Mouse (Mus musculus): Measurements from ENCODE around the gene Tubb2a. TPM values are rescaled to one million over a fixed set of nuclear protein-coding genes. Genes with fewer than 3 reads are reported as not detected.

Gene Tubb2a
- polyA plus RNA-seq, 1 experiment = 550 TPM

GRCm38 (mm10) chr13:34037172-34038055, 40.4 kb downstream of the Tubb2a start, which contains the start of gene Bphl:
Gene Bphl (plus strand): TSS chr13:34037597.
- peak within 1 kb of the TSS; percentile 94 for H3K4me2 ChIP-seq (ENCODE audit: low read depth)
- H3ac ChIP-seq (ENCODE audit: control insufficient read depth, insufficient read length) = peak within 1 kb of the TSS; percentile 28
- peak within 1 kb of the TSS; percentile 53 for H3K4me3 ChIP-seq
- peaks cover 3% of the 10 kb centered on the region for H3K36me3 ChIP-seq (ENCODE audit: control insufficient read depth, insufficient read depth)
- no peaks in the 10 kb centered on the region for H3K27me3 ChIP-seq (ENCODE audit: control insufficient read depth, insufficient read depth, insufficient read length)
- peak; percentile 96 for TF ChIP-seq POLR2A (IDR thresholded peaks at IDR 0.05; ENCODE audit: insufficient read length, low read depth)
- peak; percentile 93 for TF ChIP-seq POLR2AphosphoS2 (IDR thresholded peaks at IDR 0.05; ENCODE audit: insufficient read length, low read depth)
- TF ChIP-seq MAX (IDR thresholded peaks at IDR 0.05; ENCODE audit: low read depth) = no peak
- peaks cover 6% of the 10 kb centered on the region for H3K79me2 ChIP-seq (ENCODE audit: control insufficient read depth, insufficient read depth)

DNA sequence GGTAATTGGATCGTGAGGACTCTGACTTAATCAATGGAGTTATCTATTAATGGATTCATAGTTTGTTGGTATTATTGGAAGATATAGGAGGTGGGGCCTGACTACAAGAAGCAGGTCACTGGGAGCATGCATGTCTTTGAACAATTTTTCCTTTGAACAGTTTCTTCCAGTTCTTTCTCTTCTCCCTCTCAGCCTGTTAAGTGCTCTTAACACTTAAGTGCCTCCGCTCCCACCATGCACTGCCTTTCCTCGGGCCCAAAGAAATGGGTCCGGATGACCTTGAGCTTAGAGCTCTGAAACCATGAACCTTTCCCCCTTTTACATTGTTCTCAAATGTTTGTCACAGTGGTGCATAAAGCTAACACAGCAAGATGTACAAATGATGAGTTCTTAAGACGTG, 41.1 kb downstream of the Tubb2a start:
- no peak for TF ChIP-seq MYOG (IDR thresholded peaks at IDR 0.05; ENCODE audit: control insufficient read depth in 1 of 3, insufficient read depth in 1 of 3, insufficient read length in 2 of 3, low read depth in 2 of 3)
- TF ChIP-seq REST (IDR thresholded peaks at IDR 0.05; ENCODE audit: insufficient read depth, insufficient read length) = no peak
- TF ChIP-seq MYOD1 (IDR thresholded peaks at IDR 0.05; ENCODE audit: control insufficient read depth in 1 of 3, insufficient read length in 2 of 3, low read depth in 2 of 3) = no peak
- TF ChIP-seq TCF12 (IDR thresholded peaks at IDR 0.05; ENCODE audit: insufficient read depth, poor library complexity, severe bottlenecking) = no peak
- TF ChIP-seq POLR2A (IDR thresholded peaks at IDR 0.05; ENCODE audit: insufficient read length, low read depth) = no peak
- no peak for TF ChIP-seq USF1 (IDR thresholded peaks at IDR 0.05; ENCODE audit: low read depth)
- TF ChIP-seq TCF3 (IDR thresholded peaks at IDR 0.05; ENCODE audit: insufficient read length, low read depth) = no peak
- TF ChIP-seq MAX (IDR thresholded peaks at IDR 0.05; ENCODE audit: low read depth) = no peak
- TF ChIP-seq E2F4 (IDR thresholded peaks at IDR 0.05; ENCODE audit: insufficient read depth) = no peak
- TF ChIP-seq CEBPB (IDR thresholded peaks at IDR 0.05; ENCODE audit: insufficient read depth, poor library complexity, severe bottlenecking) = no peak
- TF ChIP-seq POLR2AphosphoS2 (IDR thresholded peaks at IDR 0.05; ENCODE audit: insufficient read length, low read depth) = no peak
- TF ChIP-seq SRF (IDR thresholded peaks at IDR 0.05; ENCODE audit: control insufficient read depth, insufficient read length, low read depth) = no peak
- no peaks in the 10 kb centered on the region for H3K27me3 ChIP-seq (ENCODE audit: control insufficient read depth, insufficient read depth, insufficient read length)
- H3K4me3 ChIP-seq = peak overlapping the region; percentile 53
- no peak overlapping the region for H3ac ChIP-seq (ENCODE audit: control insufficient read depth, insufficient read length)
- peaks cover 10% of the 10 kb centered on the region for H3K36me3 ChIP-seq (ENCODE audit: control insufficient read depth, insufficient read depth)
- peaks cover 6% of the 10 kb centered on the region for H3K79me2 ChIP-seq (ENCODE audit: control insufficient read depth, insufficient read depth)
- H3K4me2 ChIP-seq (ENCODE audit: low read depth) = peak overlapping the region; percentile 94

- Histone ChIP-seq H3K4me2 (ENCODE audit: low read depth) (no peak overlapping the region), H3K4me3 (no peak overlapping the region), H3K36me3 (ENCODE audit: control insufficient read depth, insufficient read depth) (peaks cover 19% of the 10 kb centered on the region), H3ac (ENCODE audit: control insufficient read depth, insufficient read length) (no peak overlapping the region), H3K79me2 (ENCODE audit: control insufficient read depth, insufficient read depth) (peaks cover 6% of the 10 kb centered on the region), H3K27me3 (ENCODE audit: control insufficient read depth, insufficient read depth, insufficient read length) (no peaks in the 10 kb centered on the region)
- TF ChIP-seq POLR2AphosphoS2 (IDR thresholded peaks at IDR 0.05; ENCODE audit: insufficient read length, low read depth) (peak; percentile 1), MAX (IDR thresholded peaks at IDR 0.05; ENCODE audit: low read depth) (no peak), MYOD1 (IDR thresholded peaks at IDR 0.05; ENCODE audit: control insufficient read depth in 1 of 3, insufficient read length in 2 of 3, low read depth in 2 of 3) (no peak), MYOG (IDR thresholded peaks at IDR 0.05; ENCODE audit: control insufficient read depth in 1 of 3, insufficient read depth in 1 of 3, insufficient read length in 2 of 3, low read depth in 2 of 3) (no peak)
Observed at GRCm38 (mm10) chr13:34035424-34035823, 42.4 kb downstream of the Tubb2a start.

DNA sequence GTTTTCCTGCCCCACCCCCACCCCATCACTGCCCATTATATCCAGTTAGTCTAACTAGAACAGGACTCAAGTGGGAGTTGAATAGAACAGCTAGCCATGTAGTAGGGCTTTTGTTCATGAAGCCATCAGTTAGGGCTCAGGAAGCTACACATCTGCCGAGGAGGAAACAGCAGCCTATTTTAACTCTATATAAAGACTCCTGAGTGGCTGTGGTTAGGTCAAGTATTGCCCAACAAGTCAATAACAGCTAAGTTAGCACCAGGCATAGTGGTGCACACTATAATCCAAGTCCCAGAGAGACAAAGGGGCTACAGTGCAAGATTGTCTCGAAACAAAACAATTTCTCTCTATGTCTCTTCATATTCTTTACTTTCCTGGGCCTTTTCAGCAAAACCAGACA, 45.8 kb downstream of the Tubb2a start:
- Histone ChIP-seq H3K79me2 (ENCODE audit: control insufficient read depth, insufficient read depth) (no peaks in the 10 kb centered on the region), H3K4me2 (ENCODE audit: low read depth) (no peak overlapping the region), H3ac (ENCODE audit: control insufficient read depth, insufficient read length) (no peak overlapping the region), H3K27me3 (ENCODE audit: control insufficient read depth, insufficient read depth, insufficient read length) (no peaks in the 10 kb centered on the region), H3K36me3 (ENCODE audit: control insufficient read depth, insufficient read depth) (peaks cover 42% of the 10 kb centered on the region), H3K4me3 (no peak overlapping the region)
- TF ChIP-seq POLR2A (IDR thresholded peaks at IDR 0.05; ENCODE audit: insufficient read length, low read depth) (no peak), MYOD1 (IDR thresholded peaks at IDR 0.05; ENCODE audit: control insufficient read depth in 1 of 3, insufficient read length in 2 of 3, low read depth in 2 of 3) (no peak), TCF12 (IDR thresholded peaks at IDR 0.05; ENCODE audit: insufficient read depth, poor library complexity, severe bottlenecking) (no peak), TCF3 (IDR thresholded peaks at IDR 0.05; ENCODE audit: insufficient read length, low read depth) (no peak), USF1 (IDR thresholded peaks at IDR 0.05; ENCODE audit: low read depth) (no peak), POLR2AphosphoS2 (IDR thresholded peaks at IDR 0.05; ENCODE audit: insufficient read length, low read depth) (no peak), E2F4 (IDR thresholded peaks at IDR 0.05; ENCODE audit: insufficient read depth) (no peak), MAX (IDR thresholded peaks at IDR 0.05; ENCODE audit: low read depth) (no peak)

Other genes with a start within 250 kb of the Tubb2a start
- gene Serpinb6e, start 234.6 kb downstream of the Tubb2a start, polyA plus RNA-seq (2012; fragmentation: generic; extraction: Trizol) = not detected
- 1.4 TPM for gene Serpinb6c, start 172.3 kb downstream of the Tubb2a start, polyA plus RNA-seq (2012; fragmentation: generic; extraction: Trizol)
- gene Nqo2, start 113.3 kb downstream of the Tubb2a start, polyA plus RNA-seq (2012; fragmentation: generic; extraction: Trizol) = 25.1 TPM
- 6.5 TPM for gene Ripk1, start 75.6 kb downstream of the Tubb2a start, polyA plus RNA-seq (2012; fragmentation: generic; extraction: Trizol)
- gene Serpinb6a, start 75.2 kb downstream of the Tubb2a start, polyA plus RNA-seq (2012; fragmentation: generic; extraction: Trizol) = 291 TPM
- 27.7 TPM for gene Bphl, start 40.4 kb downstream of the Tubb2a start, polyA plus RNA-seq (2012; fragmentation: generic; extraction: Trizol)
- 438 TPM for gene Tubb2b, start 52.5 kb upstream of the Tubb2a start, polyA plus RNA-seq (2012; fragmentation: generic; extraction: Trizol)
- 176 TPM for gene Psmg4, start 85.0 kb upstream of the Tubb2a start, polyA plus RNA-seq (2012; fragmentation: generic; extraction: Trizol)